Mouse (Mus musculus) spleen, adult 18-20 months (tissue): ENCODE measurements around the gene Tgfbrap1.

Experiments used
- DNase-seq, 2 experiments: peaks; one replicate each; pipeline ENCODE4 v3.0.0; 2022; ENCODE audit warnings: mixed read lengths in 2 of 2

Tgfbrap1 gene

GRCm38 (mm10) chr1:43010461-43010860, 88.0 kb downstream of the Tgfbrap1 start:
- DNase-seq, result no peak

GRCm38 (mm10) chr1:43006524-43006923, 91.9 kb downstream of the Tgfbrap1 start:
- no peak for DNase-seq

GRCm38 (mm10) chr1:43006051-43006514, 92.4 kb downstream of the Tgfbrap1 start:
- no peak for DNase-seq
